Mouse (Mus musculus): Measurements from ENCODE around the gene 2310039H08Rik. TPM values are rescaled to one million over a fixed set of nuclear protein-coding genes. Genes with fewer than 3 reads are reported as not detected.
"Not testable (repeated sequence)": the region's sequence is repeated elsewhere in the genome, so short reads cannot be mapped to it uniquely, and the experiment has no call there.

2310039H08Rik gene
- polyA plus RNA-seq, 1 experiment from 2014 or later, result 89.9 TPM

GRCm38 (mm10) chr17:46750580-46750979 is 21.9 kb upstream of the 2310039H08Rik start:
- no peak overlapping the region for H3K4me3 ChIP-seq (ENCODE audit: low read depth, low read length)
- ATAC-seq (no peak), DNase-seq (ENCODE audit: low spot score) (no peak)
- peaks cover 18% of the 10 kb centered on the region; the same call in 1 of the 2 replicates for H3K36me3 ChIP-seq (ENCODE audit: control insufficient read depth, insufficient read depth, low read length)
- H3K27me3 ChIP-seq (replicated peaks; ENCODE audit: control insufficient read depth, insufficient read depth, low read length), result no peaks in the 10 kb centered on the region
- peaks cover 13% of the 10 kb centered on the region for H3K4me1 ChIP-seq (ENCODE audit: control insufficient read depth, insufficient read depth, low read length)
- 91% methylated on average over 4 of the region's 4 CpGs for WGBS
- peak overlapping the region; percentile 74 for H3K9ac ChIP-seq (ENCODE audit: low read length)
- no peaks in the 10 kb centered on the region for H3K9me3 ChIP-seq (replicated peaks; ENCODE audit: control insufficient read depth, low read length)
- no peak overlapping the region for H3K27ac ChIP-seq (ENCODE audit: low read depth, low read length)
- peak overlapping the region; percentile 79 for H3K4me2 ChIP-seq (ENCODE audit: low read length)

DNA sequence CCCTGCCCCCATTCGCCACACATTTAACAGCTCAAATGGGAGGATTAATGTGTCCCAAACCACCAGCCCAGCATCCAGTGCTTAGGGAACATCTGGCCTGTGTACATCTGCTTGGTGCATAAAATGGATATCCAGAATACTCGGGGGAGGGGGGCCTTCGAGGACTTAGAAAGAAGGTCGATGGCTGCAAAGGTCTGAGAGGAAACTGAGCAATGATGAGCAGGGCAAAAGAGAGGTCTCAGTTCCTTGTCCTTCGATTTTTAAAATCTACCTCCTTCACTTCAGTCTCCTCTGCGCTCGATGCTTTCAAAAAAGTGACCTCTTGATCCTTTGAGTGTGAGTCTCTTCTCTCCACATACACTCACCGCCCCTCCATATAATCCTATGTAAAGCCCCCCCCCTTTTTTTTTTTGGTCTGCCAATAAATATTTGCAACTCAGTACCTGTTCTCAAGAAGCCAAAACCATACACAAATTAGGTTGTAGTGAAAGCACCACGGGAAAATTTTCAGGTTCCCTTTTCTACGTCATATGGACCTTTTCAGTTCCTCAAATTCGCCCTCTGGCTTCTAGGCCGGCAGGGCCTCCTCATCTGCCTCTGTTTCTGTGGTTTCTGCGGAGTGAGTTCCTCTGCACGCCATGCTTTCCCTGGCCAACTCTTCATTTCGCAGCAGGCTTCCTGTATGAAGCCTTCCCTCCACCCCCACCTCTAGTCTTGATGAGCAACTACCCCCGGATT is 21.2 kb upstream of the 2310039H08Rik start:
- 32% methylated on average over 16 of the region's 16 CpGs for WGBS
- H3K4me1 ChIP-seq (ENCODE audit: control insufficient read depth, insufficient read depth, low read length), result peaks cover 13% of the 10 kb centered on the region
- DNase-seq (ENCODE audit: low spot score), result no peak
- H3K9me3 ChIP-seq (replicated peaks; ENCODE audit: control insufficient read depth, low read length), result no peaks in the 10 kb centered on the region
- ATAC-seq, result no peak
- H3K4me2 ChIP-seq (ENCODE audit: low read length), result peak overlapping the region; percentile 79
- H3K9ac ChIP-seq (ENCODE audit: low read length), result peak overlapping the region; percentile 74
- H3K27ac ChIP-seq (ENCODE audit: low read depth, low read length), result peak overlapping the region; percentile 76
- H3K36me3 ChIP-seq (ENCODE audit: control insufficient read depth, insufficient read depth, low read length), result peaks cover 12% of the 10 kb centered on the region; the same call in 1 of the 2 replicates
- no peaks in the 10 kb centered on the region for H3K27me3 ChIP-seq (replicated peaks; ENCODE audit: control insufficient read depth, insufficient read depth, low read length)
- peak overlapping the region; percentile 77 for H3K4me3 ChIP-seq (ENCODE audit: low read depth, low read length)

GRCm38 (mm10) chr17:46751794-46752556 is 20.5 kb upstream of the 2310039H08Rik start, which contains the start of gene Cnpy3:
Gene Cnpy3, minus strand, starts transcription at chr17:46752214.
- DNase-seq (ENCODE audit: low spot score), result peak; percentile 100
- Histone ChIP-seq H3K36me3 (ENCODE audit: control insufficient read depth, insufficient read depth, low read length) (0 out of 2 replicates have a peak, but pooled peaks cover 5% of the 10 kb centered on the region), H3K27ac (ENCODE audit: low read depth, low read length) (peak within 1 kb of the TSS; percentile 76), H3K9ac (ENCODE audit: low read length) (peak within 1 kb of the TSS; percentile 74), H3K4me1 (ENCODE audit: control insufficient read depth, insufficient read depth, low read length) (peaks cover 13% of the 10 kb centered on the region), H3K27me3 (replicated peaks; ENCODE audit: control insufficient read depth, insufficient read depth, low read length) (no peaks in the 10 kb centered on the region), H3K4me3 (ENCODE audit: low read depth, low read length) (peak within 1 kb of the TSS; percentile 77), H3K4me2 (ENCODE audit: low read length) (peak within 1 kb of the TSS; percentile 79), H3K9me3 (replicated peaks; ENCODE audit: control insufficient read depth, low read length) (no peaks in the 10 kb centered on the region)
- under 1% methylated on average over 57 of the region's 58 CpGs for WGBS
- peak; percentile 100 for ATAC-seq

DNA sequence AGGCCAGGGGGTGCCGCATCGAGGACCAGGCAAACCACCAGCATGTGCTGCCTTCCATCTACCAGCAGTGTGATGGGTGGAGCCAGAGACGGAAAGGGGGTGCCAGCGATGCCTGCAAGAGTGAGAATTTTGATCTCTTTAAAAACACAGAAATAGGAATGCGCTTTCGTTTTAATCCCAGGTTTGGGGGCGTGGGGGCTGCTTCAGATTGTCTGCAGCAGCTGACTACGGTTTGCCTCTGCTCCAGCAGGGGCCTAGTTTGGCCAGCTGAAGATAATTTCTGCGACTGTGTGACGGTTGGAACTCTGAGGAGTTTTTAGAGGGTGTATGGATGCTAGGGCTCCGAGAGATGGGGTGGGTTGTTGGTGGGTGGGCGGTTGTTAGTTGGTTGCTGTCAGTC is 13.7 kb upstream of the 2310039H08Rik start:
- Histone ChIP-seq H3K9me3 (replicated peaks; ENCODE audit: control insufficient read depth, low read length) (no peaks in the 10 kb centered on the region), H3K27ac (ENCODE audit: low read depth, low read length) (no peak overlapping the region), H3K9ac (ENCODE audit: low read length) (no peak overlapping the region), H3K4me3 (ENCODE audit: low read depth, low read length) (no peak overlapping the region), H3K36me3 (ENCODE audit: control insufficient read depth, insufficient read depth, low read length) (no peaks in the 10 kb centered on the region), H3K4me1 (ENCODE audit: control insufficient read depth, insufficient read depth, low read length) (no peaks in the 10 kb centered on the region), H3K4me2 (ENCODE audit: low read length) (no peak overlapping the region), H3K27me3 (replicated peaks; ENCODE audit: control insufficient read depth, insufficient read depth, low read length) (no peaks in the 10 kb centered on the region)
- no peak for ATAC-seq
- WGBS, result 88% methylated on average over 12 of the region's 12 CpGs
- DNase-seq (ENCODE audit: low spot score), result no peak

- 55% methylated on average over 2 of the region's 2 CpGs for WGBS
- Histone ChIP-seq H3K9ac (ENCODE audit: low read length) (no peak within 1 kb of the TSS), H3K4me2 (ENCODE audit: low read length) (no peak within 1 kb of the TSS), H3K36me3 (ENCODE audit: control insufficient read depth, insufficient read depth, low read length) (no peaks in the 10 kb centered on the region), H3K9me3 (replicated peaks; ENCODE audit: control insufficient read depth, low read length) (no peaks in the 10 kb centered on the region), H3K27ac (ENCODE audit: low read depth, low read length) (no peak within 1 kb of the TSS), H3K27me3 (replicated peaks; ENCODE audit: control insufficient read depth, insufficient read depth, low read length) (no peaks in the 10 kb centered on the region), H3K4me3 (ENCODE audit: low read depth, low read length) (no peak within 1 kb of the TSS), H3K4me1 (ENCODE audit: control insufficient read depth, insufficient read depth, low read length) (no peaks in the 10 kb centered on the region)
- ATAC-seq, result no peak
- no peak for DNase-seq (ENCODE audit: low spot score)
Observed at GRCm38 (mm10) chr17:46763544-46763943, 8.9 kb upstream of the 2310039H08Rik start, which contains the start of gene Ptcra. Gene Ptcra, minus strand, starts transcription at chr17:46763712.

GRCm38 (mm10) chr17:46764916-46765315 is 7.5 kb upstream of the 2310039H08Rik start:
- not testable (repeated sequence) for H3K4me2 ChIP-seq (ENCODE audit: low read length); H3K27ac ChIP-seq (ENCODE audit: low read depth, low read length); H3K9ac ChIP-seq (ENCODE audit: low read length); H3K27me3 ChIP-seq (replicated peaks; ENCODE audit: control insufficient read depth, insufficient read depth, low read length); H3K36me3 ChIP-seq (ENCODE audit: control insufficient read depth, insufficient read depth, low read length); H3K4me3 ChIP-seq (ENCODE audit: low read depth, low read length); DNase-seq (ENCODE audit: low spot score); H3K9me3 ChIP-seq (replicated peaks; ENCODE audit: control insufficient read depth, low read length); H3K4me1 ChIP-seq (ENCODE audit: control insufficient read depth, insufficient read depth, low read length); ATAC-seq
- WGBS, result 67% methylated on average over 8 of the region's 9 CpGs

GRCm38 (mm10) chr17:46767868-46768267 is 4.6 kb upstream of the 2310039H08Rik start:
- Histone ChIP-seq H3K4me2 (ENCODE audit: low read length) (no peak overlapping the region), H3K9ac (ENCODE audit: low read length) (no peak overlapping the region), H3K27me3 (replicated peaks; ENCODE audit: control insufficient read depth, insufficient read depth, low read length) (no peaks in the 10 kb centered on the region), H3K9me3 (replicated peaks; ENCODE audit: control insufficient read depth, low read length) (no peaks in the 10 kb centered on the region), H3K4me1 (ENCODE audit: control insufficient read depth, insufficient read depth, low read length) (peaks cover 3% of the 10 kb centered on the region; the same call in 1 of the 2 replicates), H3K27ac (ENCODE audit: low read depth, low read length) (no peak overlapping the region), H3K36me3 (ENCODE audit: control insufficient read depth, insufficient read depth, low read length) (no peaks in the 10 kb centered on the region), H3K4me3 (ENCODE audit: low read depth, low read length) (no peak overlapping the region)
- no peak for DNase-seq (ENCODE audit: low spot score)
- WGBS, result 60% methylated on average over 8 of the region's 8 CpGs
- no peak for ATAC-seq

DNA sequence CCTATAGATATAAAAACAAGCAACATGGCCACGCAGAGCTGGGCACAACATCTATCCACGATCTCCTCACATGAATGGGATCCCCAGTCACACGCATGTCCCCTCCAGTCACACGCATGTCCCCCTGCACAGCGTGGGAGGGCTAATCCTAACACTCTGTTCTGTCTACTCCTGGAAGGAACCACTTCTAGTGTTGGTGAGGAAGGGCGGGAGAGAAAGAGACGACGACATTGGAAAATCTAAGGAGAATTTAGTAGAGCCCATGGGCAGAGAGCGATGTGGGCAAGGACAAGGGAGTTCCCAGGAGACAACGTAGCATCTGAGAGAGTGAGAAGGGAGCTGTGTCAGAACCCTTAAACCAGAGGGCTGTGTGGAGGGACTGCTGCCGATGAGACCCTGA is 1.9 kb upstream of the 2310039H08Rik start:
- Histone ChIP-seq H3K27me3 (replicated peaks; ENCODE audit: control insufficient read depth, insufficient read depth, low read length) (no peaks in the 10 kb centered on the region), H3K9ac (ENCODE audit: low read length) (no peak overlapping the region), H3K27ac (ENCODE audit: low read depth, low read length) (no peak overlapping the region), H3K36me3 (ENCODE audit: control insufficient read depth, insufficient read depth, low read length) (peaks cover 15% of the 10 kb centered on the region), H3K4me1 (ENCODE audit: control insufficient read depth, insufficient read depth, low read length) (peaks cover 14% of the 10 kb centered on the region), H3K4me3 (ENCODE audit: low read depth, low read length) (no peak overlapping the region), H3K9me3 (replicated peaks; ENCODE audit: control insufficient read depth, low read length) (no peaks in the 10 kb centered on the region), H3K4me2 (ENCODE audit: low read length) (no peak overlapping the region)
- ATAC-seq (no peak), DNase-seq (ENCODE audit: low spot score) (no peak)
- 90% methylated on average over 11 of the region's 11 CpGs for WGBS

DNA sequence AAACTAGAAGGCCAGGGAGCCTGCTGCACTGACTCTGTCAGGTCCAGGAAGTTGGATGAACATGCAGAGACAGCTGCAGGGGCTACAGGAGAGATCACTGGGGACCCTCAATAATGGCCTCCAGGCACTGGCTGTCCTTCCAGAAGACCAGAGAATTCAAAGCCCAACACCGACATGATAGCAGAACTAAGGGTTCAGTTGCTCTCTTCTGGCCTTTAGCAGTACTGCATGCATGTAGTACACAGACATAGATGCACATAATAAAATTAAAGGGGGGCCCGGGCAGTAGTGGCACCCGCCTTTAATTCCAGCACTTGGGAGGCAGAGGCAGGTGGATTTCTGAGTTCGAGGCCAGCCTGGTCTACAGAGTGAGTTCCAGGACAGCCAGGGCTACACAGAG is 1.4 kb upstream of the 2310039H08Rik start:
- no peak for ATAC-seq
- H3K4me1 ChIP-seq (ENCODE audit: control insufficient read depth, insufficient read depth, low read length), result peaks cover 14% of the 10 kb centered on the region
- H3K9ac ChIP-seq (ENCODE audit: low read length), result no peak overlapping the region
- no peak overlapping the region for H3K4me2 ChIP-seq (ENCODE audit: low read length)
- peak; percentile 17 for DNase-seq (ENCODE audit: low spot score)
- WGBS, result 83% methylated on average over 4 of the region's 4 CpGs
- H3K27ac ChIP-seq (ENCODE audit: low read depth, low read length), result no peak overlapping the region
- H3K36me3 ChIP-seq (ENCODE audit: control insufficient read depth, insufficient read depth, low read length), result peaks cover 20% of the 10 kb centered on the region
- H3K4me3 ChIP-seq (ENCODE audit: low read depth, low read length), result no peak overlapping the region
- H3K9me3 ChIP-seq (replicated peaks; ENCODE audit: control insufficient read depth, low read length), result no peaks in the 10 kb centered on the region
- H3K27me3 ChIP-seq (replicated peaks; ENCODE audit: control insufficient read depth, insufficient read depth, low read length), result no peaks in the 10 kb centered on the region

All from forebrain, embryonic 14.5 days (tissue).